Mouse (Mus musculus): ENCODE results near the gene Ankrd54.
"Not testable (repeated sequence)": the region's sequence is repeated elsewhere in the genome, so short reads cannot be mapped to it uniquely, and the experiment has no call there.

Ankrd54 gene

GRCm38 (mm10) chr15:79013382-79013781 is 49.3 kb downstream of the Ankrd54 start:
- DNase-seq (ENCODE audit: low spot score in 2 of 2): no peak

- DNase-seq (ENCODE audit: low spot score in 2 of 2): no peak
These were observed 51.1 kb downstream of the Ankrd54 start for GRCm38 (mm10) chr15:79011550-79011949.

- DNase-seq (ENCODE audit: low spot score in 2 of 2): no peak
These were observed 53.0 kb downstream of the Ankrd54 start for GRCm38 (mm10) chr15:79009734-79010133.

- DNase-seq (ENCODE audit: low spot score in 2 of 2): not testable (repeated sequence)
These were observed 54.9 kb downstream of the Ankrd54 start for GRCm38 (mm10) chr15:79007836-79008235.

- no peak for DNase-seq (ENCODE audit: low spot score in 2 of 2)
These were observed 55.6 kb downstream of the Ankrd54 start for GRCm38 (mm10) chr15:79007059-79007458.

DNA sequence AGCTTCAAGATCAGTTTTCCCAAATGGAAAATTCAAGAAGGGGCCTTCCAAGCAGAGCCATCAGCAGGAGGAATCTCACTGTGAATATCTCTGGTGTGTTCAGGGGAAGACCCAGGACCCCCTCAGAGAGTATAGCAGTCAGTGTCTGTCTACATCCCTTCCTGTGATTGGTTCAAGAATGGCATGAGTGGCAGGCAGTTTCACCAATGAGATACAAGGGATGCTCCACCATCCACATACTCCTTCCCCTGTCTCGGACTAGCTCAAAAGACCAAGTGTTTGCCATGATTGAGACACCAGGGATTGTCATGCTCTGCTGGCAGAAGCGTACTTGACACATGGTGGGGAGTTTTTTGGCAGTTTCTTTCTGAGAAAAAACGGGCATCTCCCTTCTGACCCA is 56.1 kb downstream of the Ankrd54 start:
- no peak for DNase-seq (ENCODE audit: low spot score in 2 of 2)

DNA sequence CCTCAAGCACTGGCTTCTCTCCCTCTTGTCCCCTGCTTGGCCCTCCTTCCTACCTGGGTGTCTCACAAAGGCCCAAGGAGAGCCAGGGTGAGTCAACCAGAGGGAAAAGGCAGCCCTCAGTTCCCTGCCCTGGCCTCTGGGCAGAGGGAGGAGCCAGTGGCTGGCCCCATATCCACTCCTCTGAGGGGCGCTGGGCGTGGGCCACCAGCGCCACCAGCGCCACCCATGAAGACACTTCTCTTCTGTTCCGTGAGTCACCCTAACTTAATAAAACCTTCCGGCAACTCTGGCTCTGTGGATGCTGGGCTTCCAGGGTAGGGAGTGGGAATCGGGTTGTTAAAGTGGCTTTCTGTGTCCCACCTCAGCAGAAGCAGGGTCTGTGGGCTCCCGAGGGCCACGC is 57.1 kb downstream of the Ankrd54 start:
- no peak for DNase-seq (ENCODE audit: low spot score in 2 of 2)

All from spleen, postnatal 36 days (tissue).